Mouse (Mus musculus): ENCODE measurements around the gene 9230104L09Rik.

Gene 9230104L09Rik

DNA sequence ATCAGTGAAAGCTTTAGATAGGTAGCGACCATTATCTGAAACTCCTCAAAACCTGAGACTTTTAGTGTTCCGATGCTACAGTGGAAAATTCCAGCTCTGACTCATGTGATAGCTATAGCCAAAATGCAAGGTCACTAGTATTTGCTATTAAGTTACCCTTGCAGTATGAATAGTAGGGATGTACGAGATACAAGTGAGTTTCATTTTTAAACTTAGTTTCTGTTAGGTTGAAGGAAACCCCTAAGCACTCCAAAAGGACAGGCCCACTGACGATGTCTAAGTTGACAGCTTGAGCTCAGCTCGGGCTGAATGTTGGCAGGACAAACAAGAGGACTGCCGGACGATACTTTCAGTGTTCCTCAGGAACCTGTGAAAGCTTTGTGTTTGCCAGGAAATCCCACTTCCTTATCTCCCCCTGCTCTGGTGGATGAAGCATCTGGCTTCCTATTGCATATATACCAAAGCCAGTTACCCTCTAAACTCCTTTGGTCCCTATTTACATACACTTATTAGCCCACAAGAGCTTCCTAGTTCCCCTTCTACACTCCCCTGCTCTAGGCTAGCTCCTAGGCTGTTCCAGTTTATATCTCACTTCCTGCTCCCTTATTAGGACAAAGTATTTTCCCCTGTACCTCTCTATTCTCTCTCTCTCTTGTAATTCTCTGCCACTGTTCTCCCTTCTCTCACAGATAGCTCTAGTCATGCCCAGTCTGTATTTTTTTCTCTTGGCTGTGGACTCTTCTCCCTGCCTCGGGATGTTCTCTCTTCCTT is 8.0 kb downstream of the 9230104L09Rik start:
- no peak for DNase-seq

DNA sequence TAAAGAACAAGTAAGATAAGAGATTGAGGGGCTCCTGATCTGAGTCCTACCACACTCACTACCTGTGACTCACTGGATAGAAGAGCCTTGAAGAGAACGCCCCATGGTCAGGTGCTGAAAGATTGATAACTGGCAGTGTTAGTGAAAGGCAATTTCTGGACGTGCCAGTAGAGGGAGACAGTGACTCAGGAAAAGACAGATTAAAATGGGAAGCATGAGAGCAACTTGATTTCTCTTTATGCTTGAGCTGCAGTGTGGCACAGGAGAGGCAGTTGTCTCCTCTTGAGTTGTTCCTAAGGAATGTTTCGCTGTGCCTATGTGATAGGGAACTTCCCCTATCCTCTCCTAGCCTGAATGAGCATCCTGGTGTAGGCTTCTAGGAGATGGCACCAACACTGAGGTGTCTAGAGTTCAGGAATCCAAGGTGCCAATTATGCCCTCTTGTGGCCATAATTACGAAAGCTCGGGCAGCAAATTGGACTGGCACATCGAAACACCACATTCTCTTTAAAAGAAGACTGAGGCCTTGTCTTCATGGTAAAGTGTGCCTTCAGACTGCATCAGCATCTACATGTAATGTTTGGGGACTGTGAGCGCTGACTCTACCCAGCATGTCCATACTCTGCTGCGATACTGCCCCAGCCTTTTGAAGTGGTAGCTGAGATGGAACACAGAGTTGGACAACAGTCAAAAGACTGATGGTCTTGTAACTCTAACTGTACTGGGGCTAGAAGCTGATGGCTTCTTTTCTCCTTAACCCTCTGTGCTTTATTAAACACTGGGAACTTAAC is 13.5 kb downstream of the 9230104L09Rik start:
- DNase-seq, result peak; percentile 46

DNA sequence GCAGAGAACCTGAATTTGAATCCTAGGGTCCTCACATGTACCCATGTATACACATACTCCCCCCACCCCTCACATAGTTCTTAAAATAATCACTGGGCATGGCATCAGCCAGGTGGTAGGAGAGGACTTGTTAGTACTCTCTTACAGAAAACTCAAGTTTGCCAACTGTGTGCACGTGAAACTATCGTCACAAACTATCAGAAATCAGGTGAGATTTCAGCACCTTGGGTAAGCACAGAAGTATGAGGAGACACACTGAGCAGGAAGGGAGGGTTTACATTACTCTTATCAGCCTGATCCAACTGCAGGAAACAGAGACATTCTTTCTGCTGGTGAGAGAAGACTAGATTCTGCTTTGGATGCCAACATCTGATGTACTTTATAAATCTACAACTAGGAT is 25.6 kb downstream of the 9230104L09Rik start:
- DNase-seq, result no peak

DNA sequence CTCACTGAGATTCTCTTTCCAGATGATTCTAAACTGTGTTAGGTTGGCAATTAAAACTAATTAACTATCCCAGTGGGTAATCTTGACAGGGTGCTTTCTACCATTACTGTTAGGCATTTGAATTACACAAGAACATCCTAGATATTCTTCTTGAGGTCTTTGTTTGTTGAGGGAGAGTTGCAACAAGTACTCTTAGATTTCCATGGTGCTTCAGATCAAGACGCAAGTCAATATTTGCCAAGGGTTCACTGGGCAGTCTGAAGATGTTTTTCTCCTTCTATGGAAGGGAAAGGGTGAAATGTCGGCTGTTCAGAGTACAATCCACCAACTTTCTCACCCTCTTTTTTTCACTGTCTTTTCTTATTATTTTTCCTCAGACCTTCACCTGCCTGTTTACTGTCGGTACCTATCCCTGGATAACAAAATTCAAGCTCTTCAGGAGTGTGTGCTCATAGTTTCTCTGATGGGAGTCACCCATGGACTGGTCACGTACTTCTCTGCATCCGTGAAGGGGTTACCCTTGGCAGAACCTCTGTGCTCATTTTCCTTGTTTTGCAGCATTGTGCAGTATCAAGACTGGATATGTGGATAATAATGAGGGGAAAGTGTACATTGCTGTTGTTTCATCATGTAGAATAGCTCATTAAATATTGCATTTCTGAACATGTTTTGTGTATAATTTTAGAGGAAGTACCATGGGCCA is 26.6 kb downstream of the 9230104L09Rik start:
- DNase-seq, result no peak

DNA sequence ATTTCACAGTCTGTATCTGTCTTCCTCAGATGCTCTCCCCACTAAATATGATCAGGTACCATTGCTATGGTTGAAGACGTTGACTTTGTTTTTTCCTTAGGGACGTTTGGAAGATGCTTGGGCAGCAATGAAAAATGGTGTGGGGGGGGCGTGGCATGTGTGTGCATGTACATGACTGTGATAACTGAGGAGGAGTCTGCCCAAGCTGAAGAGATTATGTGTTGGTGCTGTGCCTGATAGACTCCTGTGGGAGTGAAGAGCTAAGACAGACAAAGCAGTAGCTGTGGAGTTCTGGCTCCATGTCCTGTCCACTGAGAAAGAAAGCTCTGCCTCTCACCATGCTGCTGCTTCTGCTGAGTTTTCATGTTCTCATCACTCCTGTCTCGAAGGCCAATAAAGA is 29.9 kb downstream of the 9230104L09Rik start, which contains the start of gene Cst9:
Gene Cst9, plus strand, starts transcription at position 236 of the 400 bp plus-strand sequence.
- peak; percentile 4 for DNase-seq

DNA sequence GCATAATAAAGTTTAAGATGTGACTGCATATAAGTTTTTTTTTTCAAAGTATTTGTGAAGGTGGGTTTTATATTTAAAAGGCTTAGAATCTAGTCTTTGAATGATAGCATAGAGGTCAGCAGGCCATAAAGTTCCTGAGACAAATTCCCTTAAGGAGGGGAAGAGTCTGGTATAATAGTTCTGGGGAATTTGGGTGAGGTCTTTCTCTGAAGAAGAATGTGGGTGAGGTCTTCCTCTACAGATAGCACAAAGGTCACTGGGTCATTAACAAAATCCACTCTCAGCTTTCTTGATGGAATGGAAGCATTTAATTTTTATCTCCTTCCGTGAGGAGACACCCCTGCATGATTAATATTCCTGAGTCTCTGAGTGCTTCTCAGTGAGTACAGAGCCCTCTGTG is 38.9 kb downstream of the 9230104L09Rik start:
- DNase-seq, result no peak

DNA sequence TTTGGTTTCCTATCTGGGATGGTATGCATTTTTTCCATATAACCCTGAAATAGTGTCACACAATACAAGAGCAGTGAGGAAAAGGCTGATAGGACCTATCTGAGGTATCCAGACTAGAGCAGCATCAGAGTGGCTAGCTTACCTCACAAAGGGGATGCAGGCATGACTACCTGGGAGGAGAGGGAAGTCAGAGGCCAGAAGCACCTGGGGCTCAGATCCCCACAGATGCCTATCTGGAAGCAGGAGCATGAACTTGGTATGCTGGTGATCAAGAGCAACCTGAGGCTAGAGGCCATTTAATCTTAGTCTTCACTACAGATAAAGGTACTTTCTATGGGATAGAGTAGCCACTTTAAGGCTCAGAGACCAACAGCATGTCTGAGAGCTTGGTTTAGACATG is 44.9 kb downstream of the 9230104L09Rik start, which contains the start of gene Cst13:
Gene Cst13, plus strand, starts transcription at position 173 of the 400 bp plus-strand sequence.
- no peak for DNase-seq

DNA sequence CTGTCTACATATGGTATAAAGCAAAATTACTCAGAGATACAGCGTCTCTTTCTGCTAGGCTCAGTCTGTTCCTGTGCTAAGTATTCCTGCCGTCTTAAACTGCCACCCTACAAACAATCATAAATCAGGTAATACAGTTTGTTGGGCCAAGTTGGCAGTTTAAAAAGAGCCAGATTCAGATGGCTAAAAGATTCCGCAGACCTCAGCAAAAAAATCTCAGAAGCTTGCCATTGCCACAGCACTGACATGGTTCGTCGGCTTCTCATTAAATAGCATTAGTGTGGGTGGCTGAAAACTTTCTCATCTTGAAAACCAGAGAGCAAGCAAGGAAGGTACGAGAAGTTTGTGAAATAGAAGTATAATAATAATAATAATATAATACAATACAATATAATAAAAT is 58.1 kb downstream of the 9230104L09Rik start:
- DNase-seq, result no peak

DNA sequence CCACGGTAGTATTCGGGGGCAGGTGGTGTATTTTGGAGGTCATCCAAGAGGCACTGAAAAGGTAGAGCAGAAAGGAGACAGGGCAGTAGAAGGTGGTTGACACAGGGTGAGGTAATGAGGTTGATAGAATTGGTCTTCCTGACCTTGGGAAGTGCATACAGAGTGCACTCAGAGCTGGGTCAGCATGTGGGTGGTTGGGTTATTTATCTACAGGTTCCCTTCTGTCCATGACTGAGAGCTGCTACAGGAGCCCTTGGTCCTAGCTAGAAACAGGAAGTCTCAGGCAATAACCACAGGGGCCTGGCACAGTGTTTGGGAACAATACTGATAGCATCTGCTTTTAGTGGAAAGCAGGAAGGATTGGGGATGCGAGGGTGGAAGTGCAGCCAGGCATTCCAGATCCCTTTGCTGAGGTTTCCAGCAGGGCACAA is 63.3 kb downstream of the 9230104L09Rik start:
- DNase-seq, result no peak

DNA sequence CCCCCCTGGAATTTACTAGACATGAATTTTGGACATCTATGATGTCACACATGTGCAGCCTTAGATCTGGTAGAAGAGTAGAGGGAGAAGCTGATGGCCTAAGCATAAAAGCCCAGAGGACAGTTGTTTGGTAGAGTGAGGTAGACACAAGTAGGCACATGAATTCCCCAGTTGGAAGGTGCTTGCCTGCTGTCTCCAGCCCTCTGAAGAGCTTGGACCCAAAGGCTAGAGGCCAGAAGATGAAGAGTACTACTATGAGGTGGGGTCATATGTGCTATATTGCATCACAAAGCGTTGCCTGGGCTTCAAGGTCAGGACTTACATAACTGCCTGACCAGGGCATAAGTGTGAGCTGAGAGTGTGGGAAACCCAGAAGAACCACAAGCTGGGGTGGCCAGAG is 66.4 kb downstream of the 9230104L09Rik start, which contains the start of gene Cst8:
Gene Cst8, plus strand, starts transcription at position 301 of the 400 bp plus-strand sequence.
- DNase-seq, result no peak
